Mouse (Mus musculus) midbrain, embryonic 11.5 days (tissue): ENCODE data around the gene Abcc3. TPM values are rescaled to one million over a fixed set of nuclear protein-coding genes. Genes with fewer than 3 reads are reported as not detected.

Source experiments
- ATAC-seq: fragments of 200-750 bp; cut with Nextera tagmentation; 2 replicates; pipeline ENCODE4 v1.8.0; 2017; ENCODE audit warnings: moderate TSS enrichment, moderate library complexity; ENCODE audit not compliant: low FRiP score
- DNase-seq: peaks from one replicate; pipeline ENCODE4 v3.0.0; 2015; ENCODE audit warnings: low spot score; ENCODE audit errors: missing footprints
- H3K27ac ChIP-seq: fragments of 300-500 bp; sonication (generic); 2 replicates; pipeline ENCODE4 v1.5.1; 2014; ENCODE audit warnings: low read depth, low read length
- H3K27me3 ChIP-seq: fragments of 300-500 bp; sonication (generic); 2 replicates; pipeline ENCODE4 v1.6.1; 2014; ENCODE audit warnings: mild to moderate bottlenecking, low read length, moderate library complexity, mixed read lengths; ENCODE audit not compliant: control insufficient read depth, insufficient read depth
- H3K36me3 ChIP-seq: fragments of 300-500 bp; sonication (generic); 2 replicates; pipeline ENCODE4 v1.6.1; 2014; ENCODE audit warnings: mild to moderate bottlenecking, low read length, moderate library complexity, mixed read lengths; ENCODE audit not compliant: control insufficient read depth, insufficient read depth
- H3K4me1 ChIP-seq: fragments of 300-500 bp; sonication (generic); 2 replicates; pipeline ENCODE4 v1.6.1; 2014; ENCODE audit warnings: low read length; ENCODE audit not compliant: control insufficient read depth, insufficient read depth
- H3K4me2 ChIP-seq: fragments of 300-500 bp; sonication (generic); 2 replicates; pipeline ENCODE4 v1.6.1; 2014; ENCODE audit warnings: mild to moderate bottlenecking, moderate library complexity
- H3K4me3 ChIP-seq: fragments of 300-500 bp; sonication (generic); 2 replicates; pipeline ENCODE4 v1.5.1; 2014; ENCODE audit warnings: low read depth, low read length
- H3K9ac ChIP-seq: fragments of 300-500 bp; sonication (generic); 2 replicates; pipeline ENCODE4 v1.6.1; 2014; ENCODE audit warnings: low read length
- H3K9me3 ChIP-seq: fragments of 300-500 bp; sonication (generic); 2 replicates; pipeline ENCODE4 v1.6.1; 2016; ENCODE audit warnings: low read length; ENCODE audit not compliant: control insufficient read depth
- WGBS: fragments of 180-500 bp; shearing (Covaris S2); extraction: QIAGEN DNeasy Blood & Tissue Kit; methylation state at CpG from one replicate; pipeline ENCODE4 v1.1.7; 2014; 5-methylcytosine and 5-hydroxymethylcytosine counted together
- polyA plus RNA-seq: library from polyadenylated mRNA; unstranded; fragments of >200 nt; fragmentation: Nextera tagmentation; extraction: Ambion mirVana; gene quantifications from 2 replicates; pipeline ENCODE4 v1.2.1, GENCODE M21; 2014

Gene Abcc3
- polyA plus RNA-seq, 1 experiment from 2014 or later, result 0.49 TPM

GRCm38 (mm10) chr11:94328644-94329025 lies 64.2 kb downstream of the Abcc3 start:
- Histone ChIP-seq H3K4me3 (peak overlapping the region; percentile 73), H3K27me3 (no peaks in the 10 kb centered on the region), H3K9me3 (no peaks in the 10 kb centered on the region), H3K27ac (peak overlapping the region; percentile 97), H3K36me3 (no peaks in the 10 kb centered on the region), H3K9ac (peak overlapping the region; percentile 95), H3K4me1 (peaks cover 19% of the 10 kb centered on the region), H3K4me2 (peak overlapping the region; percentile 65)
- DNase-seq (peak; percentile 92), ATAC-seq (no peak)
- WGBS, result 4% methylated on average over 10 of the region's 10 CpGs

GRCm38 (mm10) chr11:94327693-94328643 lies 64.8 kb downstream of the Abcc3 start, which contains the start of gene Ankrd40:
Gene Ankrd40 (plus strand): TSS chr11:94328001.
- H3K36me3 ChIP-seq, result no peaks in the 10 kb centered on the region
- DNase-seq (peak; percentile 98), ATAC-seq (peak; percentile 88)
- H3K27me3 ChIP-seq, result no peaks in the 10 kb centered on the region
- H3K4me2 ChIP-seq, result peak within 1 kb of the TSS; percentile 65
- peak within 1 kb of the TSS; percentile 97 for H3K27ac ChIP-seq
- peak within 1 kb of the TSS; percentile 73 for H3K4me3 ChIP-seq
- H3K9ac ChIP-seq, result peak within 1 kb of the TSS; percentile 95
- under 1% methylated on average over 71 of the region's 78 CpGs for WGBS
- no peaks in the 10 kb centered on the region for H3K9me3 ChIP-seq
- peaks cover 25% of the 10 kb centered on the region for H3K4me1 ChIP-seq

- H3K9ac ChIP-seq, result peak overlapping the region; percentile 72
- no peaks in the 10 kb centered on the region for H3K9me3 ChIP-seq
- ATAC-seq, result peak; percentile 59
- WGBS, result 2% methylated on average over 10 of the region's 10 CpGs
- no peaks in the 10 kb centered on the region for H3K36me3 ChIP-seq
- peak overlapping the region; percentile 97 for H3K27ac ChIP-seq
- peak overlapping the region; percentile 18; the same call in 1 of the 2 replicates for H3K4me3 ChIP-seq
- H3K4me2 ChIP-seq, result peak overlapping the region; percentile 65
- peaks cover 29% of the 10 kb centered on the region for H3K4me1 ChIP-seq
- no peaks in the 10 kb centered on the region for H3K27me3 ChIP-seq
- DNase-seq, result peak; percentile 94
Measured at GRCm38 (mm10) chr11:94326961-94327411, 65.8 kb downstream of the Abcc3 start.

- Histone ChIP-seq H3K4me1 (peaks cover 30% of the 10 kb centered on the region), H3K9ac (no peak overlapping the region), H3K4me2 (no peak overlapping the region), H3K36me3 (no peaks in the 10 kb centered on the region), H3K27ac (no peak overlapping the region), H3K27me3 (no peaks in the 10 kb centered on the region), H3K4me3 (no peak overlapping the region), H3K9me3 (no peaks in the 10 kb centered on the region)
- ATAC-seq (no peak), DNase-seq (peak; percentile 60)
- WGBS, result 91% methylated on average over 5 of the region's 5 CpGs
Measured at GRCm38 (mm10) chr11:94324618-94325017, 68.2 kb downstream of the Abcc3 start.

GRCm38 (mm10) chr11:94323271-94323925 lies 69.4 kb downstream of the Abcc3 start:
- H3K27ac ChIP-seq, result no peak overlapping the region
- H3K9ac ChIP-seq, result no peak overlapping the region
- no peak for DNase-seq
- H3K36me3 ChIP-seq, result peaks cover 2% of the 10 kb centered on the region; the same call in 1 of the 2 replicates
- no peak overlapping the region for H3K4me2 ChIP-seq
- no peaks in the 10 kb centered on the region for H3K27me3 ChIP-seq
- H3K9me3 ChIP-seq, result no peaks in the 10 kb centered on the region
- H3K4me1 ChIP-seq, result peaks cover 24% of the 10 kb centered on the region
- WGBS, result 58% methylated on average over 5 of the region's 5 CpGs
- H3K4me3 ChIP-seq, result no peak overlapping the region
- no peak for ATAC-seq

- Histone ChIP-seq H3K4me2 (peak overlapping the region; percentile 79), H3K36me3 (peaks cover 2% of the 10 kb centered on the region; the same call in 1 of the 2 replicates), H3K4me3 (peak overlapping the region; percentile 99), H3K9me3 (no peaks in the 10 kb centered on the region), H3K4me1 (peaks cover 24% of the 10 kb centered on the region), H3K27ac (peak overlapping the region; percentile 96), H3K27me3 (no peaks in the 10 kb centered on the region), H3K9ac (peak overlapping the region; percentile 99)
- no peak for DNase-seq
- whole genome bisulfite sequencing, result 37% methylated on average over 5 of the region's 5 CpGs
- ATAC-seq, result no peak
Measured at GRCm38 (mm10) chr11:94322636-94323035, 70.2 kb downstream of the Abcc3 start.

- peak within 1 kb of the TSS; percentile 99 for H3K4me3 ChIP-seq
- H3K4me2 ChIP-seq, result peak within 1 kb of the TSS; percentile 79
- peaks cover 26% of the 10 kb centered on the region for H3K4me1 ChIP-seq
- DNase-seq (peak; percentile 99), ATAC-seq (peak; percentile 97)
- no peaks in the 10 kb centered on the region for H3K9me3 ChIP-seq
- H3K27ac ChIP-seq, result peak within 1 kb of the TSS; percentile 96
- WGBS, result under 1% methylated on average over 36 of the region's 36 CpGs
- H3K27me3 ChIP-seq, result no peaks in the 10 kb centered on the region
- H3K36me3 ChIP-seq, result peaks cover 2% of the 10 kb centered on the region; the same call in 1 of the 2 replicates
- H3K9ac ChIP-seq, result peak within 1 kb of the TSS; percentile 99
Measured at GRCm38 (mm10) chr11:94321931-94322400, 70.8 kb downstream of the Abcc3 start, which contains the start of gene Luc7l3. Gene Luc7l3 (minus strand): TSS chr11:94321988.

GRCm38 (mm10) chr11:94320969-94321930 lies 71.5 kb downstream of the Abcc3 start:
- H3K36me3 ChIP-seq, result peaks cover 2% of the 10 kb centered on the region; the same call in 1 of the 2 replicates
- ATAC-seq (peak; percentile 76), DNase-seq (peak; percentile 88)
- H3K9ac ChIP-seq, result peak overlapping the region; percentile 99
- WGBS, result under 1% methylated on average over 67 of the region's 67 CpGs
- H3K27ac ChIP-seq, result peak overlapping the region; percentile 96
- no peaks in the 10 kb centered on the region for H3K27me3 ChIP-seq
- no peaks in the 10 kb centered on the region for H3K9me3 ChIP-seq
- H3K4me1 ChIP-seq, result peaks cover 25% of the 10 kb centered on the region
- peak overlapping the region; percentile 99 for H3K4me3 ChIP-seq
- peak overlapping the region; percentile 79 for H3K4me2 ChIP-seq
